Mouse (Mus musculus): ENCODE results near the gene Ndufb10.
"Not testable (repeated sequence)": the region's sequence is repeated elsewhere in the genome, so short reads cannot be mapped to it uniquely, and the experiment has no call there.

The Ndufb10 gene

GRCm38 (mm10) chr17:24733434-24734050 lies 9.3 kb upstream of the Ndufb10 start:
- DNase-seq = no peak

DNA sequence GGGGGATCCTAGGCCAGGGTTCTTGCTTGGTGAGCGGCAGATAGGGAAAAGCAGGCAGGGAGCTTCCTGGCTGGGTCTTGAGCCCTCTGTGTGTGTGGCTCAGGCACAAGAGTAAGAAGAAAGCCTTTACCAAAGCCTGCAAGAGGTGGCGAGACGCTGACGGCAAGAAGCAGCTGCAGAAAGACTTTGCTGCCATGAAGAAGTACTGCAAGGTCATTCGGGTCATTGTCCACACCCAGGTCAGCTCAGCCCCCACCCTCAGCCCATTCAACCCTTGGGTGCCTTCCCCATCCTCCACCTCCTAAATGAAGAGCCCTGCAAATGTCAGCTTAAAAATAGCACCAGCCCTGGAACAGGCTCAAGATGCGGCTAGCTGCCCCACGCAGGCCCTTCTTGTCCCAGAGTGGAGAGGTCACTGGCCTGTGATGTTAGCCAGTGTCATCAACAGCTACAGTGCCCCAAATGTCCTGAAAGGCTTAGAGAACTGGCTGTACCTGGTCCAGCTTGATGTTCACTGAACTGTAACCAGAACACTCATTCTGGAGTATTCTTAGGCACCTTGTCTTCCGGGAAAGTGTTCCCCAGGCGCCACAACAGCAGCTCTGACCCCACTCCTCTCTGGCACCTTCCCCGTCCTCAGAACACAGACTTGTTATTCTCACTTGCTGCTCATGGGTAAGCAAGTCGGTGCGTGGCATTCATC lies 8.1 kb upstream of the Ndufb10 start:
- no peak for DNase-seq

GRCm38 (mm10) chr17:24730787-24731186 lies 6.5 kb upstream of the Ndufb10 start:
- no peak for DNase-seq

- DNase-seq = no peak
Measured at GRCm38 (mm10) chr17:24729067-24729466, 4.8 kb upstream of the Ndufb10 start.

DNA sequence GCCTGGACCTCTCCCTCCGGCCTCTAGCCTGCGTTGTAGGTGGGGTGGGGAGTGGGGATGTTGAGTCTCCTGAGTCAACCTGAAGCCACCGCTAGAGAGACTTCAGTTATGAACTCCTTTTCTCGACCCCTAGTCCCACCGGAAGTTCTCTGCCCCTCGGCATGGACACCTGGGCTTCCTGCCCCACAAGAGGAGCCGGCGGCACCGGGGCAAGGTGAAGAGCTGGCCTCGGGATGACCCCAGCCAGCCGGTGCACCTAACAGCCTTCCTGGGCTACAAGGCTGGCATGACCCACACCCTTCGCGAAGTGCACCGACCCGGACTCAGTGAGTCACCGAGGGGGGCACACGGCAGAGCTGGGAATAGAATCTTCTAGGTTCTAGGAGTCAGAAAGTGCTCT lies 3.9 kb upstream of the Ndufb10 start:
- no peak for DNase-seq

DNA sequence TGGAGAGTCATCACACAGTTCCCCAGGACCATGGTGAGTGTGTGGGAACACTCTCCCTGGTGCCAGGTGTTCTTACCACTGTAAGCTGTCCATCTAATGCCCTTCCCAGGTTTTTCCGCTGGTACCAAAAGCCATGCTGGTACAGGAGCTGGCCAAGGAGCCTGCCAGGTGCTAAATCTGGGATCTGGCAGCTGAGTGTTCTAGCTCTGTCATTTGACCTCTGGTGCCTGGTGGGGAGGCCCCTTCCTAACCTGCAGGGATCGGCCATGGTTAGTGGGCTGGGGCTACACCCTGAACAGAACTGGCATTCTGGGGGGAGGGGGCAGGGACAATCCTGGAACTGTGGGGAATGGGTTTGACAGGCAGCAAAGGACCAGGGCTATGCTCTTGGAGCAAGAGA lies 3.3 kb upstream of the Ndufb10 start, which contains the start of gene Rpl3l:
Rpl3l (plus strand) TSS at position 203 of the 400 bp plus-strand sequence.
- no peak for DNase-seq

- no peak for DNase-seq
Measured at GRCm38 (mm10) chr17:24725637-24726390, 1.5 kb upstream of the Ndufb10 start.

GRCm38 (mm10) chr17:24723881-24724180 lies 447 bp downstream of the Ndufb10 start:
- DNase-seq = no peak

DNA sequence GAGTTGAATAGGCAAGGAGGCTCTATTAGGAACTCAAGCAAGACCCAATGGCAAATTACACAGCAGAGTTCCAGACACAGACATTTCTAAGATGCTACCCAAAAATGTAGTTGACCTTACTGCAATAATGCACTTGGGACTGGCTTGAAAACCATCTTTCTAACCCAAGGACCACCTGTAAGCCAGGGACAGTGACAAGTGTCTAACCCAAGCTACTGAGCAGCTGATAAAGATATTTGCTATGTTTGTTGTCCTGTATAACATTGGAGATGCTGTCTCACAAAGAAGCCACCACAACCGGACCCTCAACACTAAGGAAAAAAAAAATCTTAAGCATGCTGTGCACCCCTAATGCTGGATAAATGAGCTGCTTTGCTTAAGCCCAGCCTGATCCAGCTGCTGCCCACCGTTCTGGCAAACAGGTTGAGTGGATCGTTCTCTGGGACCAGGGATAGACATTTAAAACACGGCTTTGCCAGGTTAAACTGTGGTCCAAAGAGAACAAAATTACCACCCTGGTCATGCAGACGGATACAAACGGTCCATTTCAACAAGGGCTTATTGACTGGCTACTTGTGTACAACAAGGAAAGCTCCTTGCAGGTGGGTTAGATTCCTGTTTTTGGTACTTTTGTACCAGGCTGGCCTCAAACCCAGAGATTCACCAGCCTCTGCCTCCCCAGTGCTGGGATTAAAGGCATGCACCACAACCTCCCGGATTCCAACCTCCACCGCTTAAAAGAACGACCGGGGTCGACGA lies 977 bp downstream of the Ndufb10 start:
- DNase-seq = no peak

DNA sequence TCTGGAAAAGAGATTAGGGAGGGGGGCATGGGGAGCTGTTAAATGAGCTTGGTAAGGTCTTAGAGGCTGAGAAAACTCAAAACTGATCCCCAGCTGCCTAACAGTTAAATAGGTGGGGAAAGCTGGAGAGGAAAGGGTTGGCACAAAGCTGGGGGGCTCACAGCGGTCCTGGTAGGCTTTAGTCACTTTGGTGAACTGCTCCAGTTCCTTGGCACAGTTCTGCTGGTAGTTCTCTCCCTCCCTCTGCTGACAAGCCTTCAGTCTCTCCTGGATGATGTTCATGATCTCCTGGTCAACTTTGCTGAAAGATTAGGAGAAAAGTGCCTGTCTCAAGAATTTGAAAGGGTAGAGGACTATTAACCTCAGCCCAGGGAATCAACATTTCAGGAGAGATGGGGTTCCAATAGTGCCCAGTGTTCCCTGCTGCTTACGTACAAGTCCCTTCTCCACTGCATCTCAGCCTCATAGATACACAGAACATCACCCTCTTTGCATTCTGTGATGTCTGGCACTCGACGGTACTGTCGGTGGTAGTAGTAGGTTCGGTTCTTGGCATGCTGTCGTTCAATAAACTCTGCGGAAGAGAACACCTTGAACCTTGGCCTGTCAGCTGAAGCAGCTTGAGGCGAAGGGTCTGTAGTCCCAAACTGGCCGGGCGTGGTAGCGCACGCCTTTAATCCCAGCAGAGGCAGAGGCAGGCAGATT lies 1.9 kb downstream of the Ndufb10 start:
- DNase-seq = no peak

GRCm38 (mm10) chr17:24721383-24721955 lies 2.8 kb downstream of the Ndufb10 start:
- not testable (repeated sequence) for DNase-seq

- DNase-seq = not testable (repeated sequence)
Measured at GRCm38 (mm10) chr17:24720616-24721015, 3.7 kb downstream of the Ndufb10 start.

GRCm38 (mm10) chr17:24719494-24720222 lies 4.6 kb downstream of the Ndufb10 start:
- DNase-seq = peak; percentile 99

GRCm38 (mm10) chr17:24718938-24719337 lies 5.3 kb downstream of the Ndufb10 start:
- DNase-seq = not testable (repeated sequence)

DNA sequence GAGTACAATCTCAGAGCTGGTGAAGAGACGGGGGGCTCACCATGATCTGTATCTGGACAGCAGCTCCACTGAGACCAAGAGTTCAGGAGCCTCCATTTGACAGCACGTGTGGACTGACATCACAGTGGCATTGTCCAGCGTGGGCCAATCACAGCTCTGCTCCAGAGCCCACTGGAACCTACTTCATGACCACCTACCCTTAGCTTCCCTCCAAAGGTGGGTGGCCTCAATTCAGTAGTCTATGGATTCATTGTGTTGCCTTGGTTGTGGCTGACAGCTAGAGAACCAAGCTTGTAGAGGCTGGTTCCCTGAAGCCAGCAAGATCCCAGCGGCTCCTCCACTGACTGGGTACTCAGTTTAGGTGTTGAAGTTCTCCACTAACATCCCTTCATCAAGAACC lies 6.3 kb downstream of the Ndufb10 start, which contains the start of the genes Rnf151 and Rps2:
Rnf151 (minus strand) TSS at position 121 of the 400 bp plus-strand sequence.
Rps2 (plus strand) TSS at position 174 of the 400 bp plus-strand sequence.
- DNase-seq = no peak

- no peak for DNase-seq
Measured at GRCm38 (mm10) chr17:24716166-24716682, 8.1 kb downstream of the Ndufb10 start.

DNA sequence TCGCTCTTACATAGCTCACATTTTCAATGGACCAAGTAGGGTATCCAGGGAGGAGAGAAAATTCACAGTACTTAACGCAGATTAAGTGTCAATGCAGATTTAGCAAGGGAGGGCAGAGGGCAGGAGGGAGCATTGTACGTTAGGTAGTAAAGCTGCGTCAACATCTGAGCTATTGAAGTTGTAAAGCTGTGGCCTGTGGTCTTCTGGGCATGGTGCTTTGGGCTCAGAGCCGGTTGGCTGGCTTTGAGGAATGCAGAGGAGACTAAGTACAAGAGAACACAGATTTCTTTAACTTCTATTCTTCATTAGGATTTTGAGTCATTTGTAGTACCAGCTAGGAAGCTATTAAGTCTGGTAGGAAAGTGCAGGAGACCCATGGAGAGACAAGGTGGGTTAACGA lies 8.7 kb downstream of the Ndufb10 start:
- no peak for DNase-seq

DNA sequence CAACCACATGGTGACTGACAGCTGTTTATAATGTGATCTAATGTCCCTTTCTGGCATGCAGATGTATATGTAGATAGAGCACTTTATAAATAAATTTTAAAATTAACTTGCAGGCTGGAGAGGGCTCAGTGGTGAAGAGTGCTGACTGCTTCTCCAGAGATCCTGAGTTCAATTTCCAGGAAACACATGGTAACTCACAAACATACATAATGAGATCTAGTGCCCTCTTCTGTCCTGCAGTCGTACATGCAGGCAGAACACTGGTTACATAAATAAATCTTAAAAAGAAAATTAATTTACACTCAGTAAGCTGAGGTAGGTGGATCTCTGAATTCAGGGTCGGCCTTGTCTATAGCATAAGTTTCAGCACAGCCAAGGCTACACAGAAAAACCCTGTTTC lies 15.6 kb downstream of the Ndufb10 start:
- DNase-seq = no peak

- DNase-seq = no peak
Measured at GRCm38 (mm10) chr17:24707801-24708425, 16.4 kb downstream of the Ndufb10 start.

- peak; percentile 90 for DNase-seq
Measured at GRCm38 (mm10) chr17:24706982-24707800, 17.1 kb downstream of the Ndufb10 start, which contains the start of gene Tbl3. TSS of gene Tbl3 (minus strand) at chr17:24707660.

All from cerebellum, adult 11-12 months (tissue).